Mouse (Mus musculus) left cerebral cortex, postnatal 36 days (tissue): ENCODE measurements around the gene Nckipsd. TPM values are rescaled to one million over a fixed set of nuclear protein-coding genes. Genes with fewer than 3 reads are reported as not detected.
A peak's percentile ranks its signal among the peaks of the same experiment; 100 is the strongest.

Experiments used
- DNase-seq, 2 experiments: peaks; one replicate each; pipeline ENCODE4 v3.0.0; 2021 to 2022; ENCODE audit warnings: low spot score in 2 of 2, mixed read lengths in 1 of 2
- intact Hi-C: fragments of 180-260 bp; cut with DNase I; formaldehyde crosslinking; loops from one replicate; pipeline ENCODE4 v1.15.1; 2025
- microRNA-seq: library from miRNA; unstranded; fragments of <30 nt; microRNA quantifications from one replicate; pipeline ENCODE4 v1.2.0, GENCODE M21; 2022
- total RNA-seq, 2 experiments: library from RNA; stranded (reverse); gene quantifications; 2 replicates each; pipeline ENCODE4 v1.2.3; 2021

The Nckipsd gene
- total RNA-seq, 2 experiments from 2014 or later: 56.0 to 60.6 TPM

GRCm38 (mm10) chr9:108831637-108832036 lies 23.5 kb downstream of the Nckipsd start:
- DNase-seq: no peak
- intact Hi-C loops: no loop called here

GRCm38 (mm10) chr9:108832390-108833108 lies 24.4 kb downstream of the Nckipsd start:
- DNase-seq: peak; percentile 59 to 71
- intact Hi-C loops: no loop called here

- intact Hi-C loops: no loop called here
- peak; percentile 65 to 69 for DNase-seq
Measured at GRCm38 (mm10) chr9:108842989-108843388, 34.8 kb downstream of the Nckipsd start.

- intact Hi-C loops: no loop called here
- no peak for DNase-seq
Measured at GRCm38 (mm10) chr9:108845390-108845789, 37.2 kb downstream of the Nckipsd start.

GRCm38 (mm10) chr9:108847374-108847773 lies 39.2 kb downstream of the Nckipsd start:
- no peak for DNase-seq
- intact Hi-C loops: no loop called here

GRCm38 (mm10) chr9:108848419-108848818 lies 40.3 kb downstream of the Nckipsd start:
- intact Hi-C loops: no loop called here
- DNase-seq: no peak

GRCm38 (mm10) chr9:108852976-108853375 lies 44.8 kb downstream of the Nckipsd start, which contains the start of gene Slc26a6:
Gene Slc26a6 (plus strand): TSS chr9:108853283.
- intact Hi-C loops: no loop called here
- no peak for DNase-seq

GRCm38 (mm10) chr9:108853635-108854240 lies 45.6 kb downstream of the Nckipsd start:
- intact Hi-C loops: no loop called here
- DNase-seq: peak; percentile 90 to 92

- peak; percentile 82 to 83 for DNase-seq
- intact Hi-C loops: no loop called here
Measured at GRCm38 (mm10) chr9:108854241-108854696, 46.1 kb downstream of the Nckipsd start.

GRCm38 (mm10) chr9:108855335-108855734 lies 47.2 kb downstream of the Nckipsd start:
- intact Hi-C loops: no loop called here
- no peak for DNase-seq

GRCm38 (mm10) chr9:108858792-108859527 lies 50.8 kb downstream of the Nckipsd start:
- intact Hi-C loops: no loop called here
- DNase-seq: no peak

Small RNA genes lying within 50 kb of the gene (microRNA-seq; reads per million reads assigned to microRNA genes)
- gene Gm23156: not detected

Other genes starting within 250 kb of the Nckipsd start
- 10 to 100 TPM; 47.7 to 47.9 TPM for gene Impdh2, start 248.1 kb upstream of the Nckipsd start, total RNA-seq
- 10 to 100 TPM; 62.8 to 70.1 TPM for gene Ndufaf3, start 240.9 kb upstream of the Nckipsd start, total RNA-seq
- 10 to 100 TPM; 70.1 to 99.4 TPM for gene Dalrd3, start 238.5 kb upstream of the Nckipsd start, total RNA-seq
- 100 to 1,000 TPM; 112 to 118 TPM for gene Wdr6, start 229.6 kb upstream of the Nckipsd start, total RNA-seq
- gene P4htm, start 210.7 kb upstream of the Nckipsd start, total RNA-seq: 10 to 100 TPM; 87.0 to 93.7 TPM
- 10 to 100 TPM; 49.5 to 53.5 TPM for gene Arih2, start 159.0 kb upstream of the Nckipsd start, total RNA-seq
- gene Slc25a20, start 146.3 kb upstream of the Nckipsd start, total RNA-seq: 10 to 100 TPM; 11.8 to 14.1 TPM
- 10 to 100 TPM; 45.8 to 49.2 TPM for gene Prkar2a, start 119.1 kb upstream of the Nckipsd start, total RNA-seq
- 100 to 1,000 TPM; 155 to 158 TPM for gene Ip6k2, start 24.6 kb upstream of the Nckipsd start, total RNA-seq
- gene Celsr3, start 18.0 kb downstream of the Nckipsd start, total RNA-seq: 10 to 100 TPM; 43.4 to 74.0 TPM
- gene Slc26a6, start 44.9 kb downstream of the Nckipsd start, total RNA-seq: 10 to 100 TPM; 18.1 to 24.3 TPM
- under 1 TPM in 1 of 2 experiments, not detected in 1; 0.59 TPM for gene Tmem89, start 106.3 kb downstream of the Nckipsd start, total RNA-seq
- 100 to 1,000 TPM; 349 to 409 TPM for gene Uqcrc1, start 128.3 kb downstream of the Nckipsd start, total RNA-seq
- gene Col7a1, start 145.2 kb downstream of the Nckipsd start, total RNA-seq: 1 to 10 TPM; 1.4 to 5.5 TPM
- gene Ucn2, start 177.6 kb downstream of the Nckipsd start, total RNA-seq: under 1 TPM in 1 of 2 experiments, not detected in 1; 0.70 TPM
- gene Pfkfb4, start 183.4 kb downstream of the Nckipsd start, total RNA-seq: 10 to 100 TPM; 12.7 to 18.2 TPM
- 10 to 100 TPM; 63.9 to 74.8 TPM for gene Shisa5, start 230.2 kb downstream of the Nckipsd start, total RNA-seq